Mouse (Mus musculus): Measurements from ENCODE around the gene Src. TPM values are rescaled to one million over a fixed set of nuclear protein-coding genes. Genes with fewer than 3 reads are reported as not detected.

The Src gene
- total RNA-seq, 2 experiments from 2014 or later, result 135 to 137 TPM

DNA sequence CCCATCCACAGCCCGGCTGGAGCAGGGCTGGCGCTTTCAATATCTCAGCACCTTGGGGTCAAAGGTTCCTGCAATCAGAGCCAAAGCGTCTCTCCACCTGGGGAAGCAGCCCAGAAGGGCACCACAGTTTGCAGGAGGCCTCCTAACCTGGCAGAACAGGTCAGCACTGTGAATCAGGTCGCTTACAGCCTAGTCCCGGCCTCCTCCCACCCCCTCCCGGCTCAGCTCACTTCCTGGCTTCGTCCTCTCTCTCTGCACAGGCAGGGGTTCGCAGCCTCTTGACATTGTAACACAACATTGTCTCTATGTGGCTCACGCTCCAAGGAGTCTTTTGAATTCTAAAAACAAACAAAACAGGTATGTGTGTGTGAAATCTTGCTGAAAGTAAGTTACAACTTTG is 15.8 kb downstream of the Src start:
- no peak for DNase-seq (ENCODE audit: low spot score in 2 of 2)

DNA sequence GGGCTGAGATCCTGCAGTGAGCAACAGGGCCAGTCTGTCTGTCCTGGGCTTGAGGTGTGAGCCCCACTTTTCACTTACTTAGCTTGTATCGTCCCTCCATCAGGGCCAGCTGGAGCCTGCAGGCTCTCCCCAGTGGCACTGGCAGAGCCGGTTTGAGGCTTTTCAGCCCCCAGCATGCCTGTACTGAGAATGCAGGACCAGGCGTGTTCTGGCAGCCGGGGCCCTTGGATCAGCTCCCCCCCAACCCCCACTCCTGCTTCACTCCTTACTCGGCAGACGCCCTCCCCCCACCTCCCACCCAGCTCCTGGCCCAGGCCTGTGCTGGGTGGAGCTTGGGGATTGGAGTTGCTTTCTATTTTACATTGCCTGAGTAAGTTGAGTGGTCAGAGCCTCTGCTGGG is 16.3 kb downstream of the Src start:
- peak; percentile 54 to 59 for DNase-seq (ENCODE audit: low spot score in 2 of 2)

GRCm38 (mm10) chr2:157436496-157436895 is 18.3 kb downstream of the Src start:
- peak; percentile 59 to 84 for DNase-seq (ENCODE audit: low spot score in 2 of 2)

DNA sequence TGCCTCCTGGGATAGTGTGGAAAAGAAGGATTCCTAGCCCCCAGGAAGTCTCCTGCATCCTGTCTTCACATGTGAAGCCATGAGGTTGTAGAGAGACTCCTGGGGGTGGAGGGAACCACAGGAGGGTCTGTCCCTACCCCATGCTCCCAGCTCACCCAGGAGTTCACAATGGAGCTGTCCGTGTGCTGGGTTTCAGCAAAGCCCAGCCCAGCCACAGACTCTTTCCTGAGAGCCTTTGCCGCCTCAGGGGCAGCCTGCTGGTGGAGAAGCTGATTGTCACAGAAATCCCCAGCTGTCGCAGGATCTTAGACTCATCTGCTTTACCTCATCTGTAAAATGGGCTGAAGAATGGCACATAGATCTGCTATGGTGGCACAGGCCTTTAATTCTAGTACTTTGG is 18.9 kb downstream of the Src start:
- DNase-seq (ENCODE audit: low spot score in 2 of 2), result no peak

DNA sequence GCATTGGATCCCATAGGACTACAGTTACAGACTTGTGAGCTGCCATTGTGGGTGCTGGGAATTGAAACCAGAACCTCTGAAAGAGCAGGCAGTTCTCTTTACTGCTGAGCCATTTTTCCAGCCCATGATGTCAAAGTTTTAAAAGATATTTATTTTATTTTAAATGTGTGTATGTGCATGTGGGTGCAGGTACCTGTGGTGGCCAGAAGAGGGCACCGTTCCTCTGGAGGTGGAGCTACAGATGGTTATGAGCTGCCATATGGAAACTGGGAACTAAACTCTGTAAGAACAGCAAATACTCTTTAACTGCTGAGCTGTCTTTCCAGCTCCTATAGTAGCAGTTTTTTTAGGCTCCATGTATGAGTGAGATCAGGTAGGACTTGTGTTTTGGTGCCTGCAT is 23.1 kb downstream of the Src start:
- DNase-seq (ENCODE audit: low spot score in 2 of 2), result no peak

DNA sequence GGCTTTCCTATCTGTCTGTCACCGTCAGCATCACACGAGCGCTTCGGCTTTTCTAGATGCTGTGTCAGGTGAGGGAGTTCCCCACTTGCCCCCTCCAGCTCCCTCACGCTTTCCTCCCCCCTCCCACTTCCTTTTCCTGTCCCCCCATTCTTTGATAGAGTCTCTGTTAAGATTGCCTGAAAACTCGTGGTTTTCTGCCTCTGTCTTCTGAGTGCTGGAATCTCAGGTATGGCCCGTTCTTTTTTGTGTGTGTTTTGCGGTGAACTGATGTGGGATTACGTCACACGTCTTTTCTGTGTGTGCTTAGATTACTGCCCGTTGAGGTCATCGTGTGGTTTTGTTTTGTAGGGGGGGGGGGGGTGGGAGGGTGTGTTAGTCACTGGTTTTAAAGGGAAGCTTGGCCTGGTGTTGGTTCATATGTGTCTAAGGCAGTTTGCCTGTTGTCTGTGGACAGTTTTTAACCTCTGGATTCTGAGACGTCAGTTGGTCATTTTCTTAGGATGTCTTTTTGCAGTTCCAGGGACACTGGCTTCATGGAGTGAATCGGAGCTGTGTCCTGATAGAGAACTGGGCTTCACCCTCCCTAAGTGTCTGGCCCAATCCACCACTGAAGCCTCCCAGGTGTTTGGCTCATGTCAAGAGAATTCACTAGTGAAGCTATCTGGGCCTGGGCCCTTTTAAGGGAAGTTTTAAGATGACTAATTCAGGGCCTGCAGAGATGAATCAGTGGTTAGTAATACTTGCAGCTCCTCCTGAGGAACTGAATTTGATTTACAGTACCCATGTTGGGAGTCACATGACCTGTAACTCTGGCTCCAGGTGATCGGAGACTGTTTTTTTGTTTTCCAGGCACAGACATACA is 29.3 kb downstream of the Src start:
- DNase-seq (ENCODE audit: low spot score in 2 of 2), result no peak

DNA sequence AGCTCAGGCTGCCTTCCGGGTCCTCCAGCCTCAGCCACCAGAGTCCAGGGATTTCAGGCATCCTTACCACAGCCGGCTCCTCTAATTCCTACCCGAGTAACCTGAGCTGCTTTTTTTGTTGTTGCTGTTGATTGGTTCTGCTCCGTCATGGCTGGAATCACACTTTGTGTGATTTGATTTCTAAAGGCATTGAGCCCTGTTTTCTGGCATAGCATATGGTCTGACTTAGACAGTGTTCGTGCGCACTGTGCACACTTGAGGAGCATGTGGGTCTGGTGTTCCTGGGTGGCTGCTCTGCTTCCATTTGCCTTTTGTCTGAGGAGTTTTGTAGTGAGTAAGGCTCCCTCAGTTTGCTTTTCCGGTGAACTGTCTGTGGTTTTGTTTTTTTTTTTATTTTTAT is 30.1 kb downstream of the Src start:
- DNase-seq (ENCODE audit: low spot score in 2 of 2), result no peak

GRCm38 (mm10) chr2:157450905-157451304 is 32.7 kb downstream of the Src start:
- DNase-seq (ENCODE audit: low spot score in 2 of 2), result no peak

DNA sequence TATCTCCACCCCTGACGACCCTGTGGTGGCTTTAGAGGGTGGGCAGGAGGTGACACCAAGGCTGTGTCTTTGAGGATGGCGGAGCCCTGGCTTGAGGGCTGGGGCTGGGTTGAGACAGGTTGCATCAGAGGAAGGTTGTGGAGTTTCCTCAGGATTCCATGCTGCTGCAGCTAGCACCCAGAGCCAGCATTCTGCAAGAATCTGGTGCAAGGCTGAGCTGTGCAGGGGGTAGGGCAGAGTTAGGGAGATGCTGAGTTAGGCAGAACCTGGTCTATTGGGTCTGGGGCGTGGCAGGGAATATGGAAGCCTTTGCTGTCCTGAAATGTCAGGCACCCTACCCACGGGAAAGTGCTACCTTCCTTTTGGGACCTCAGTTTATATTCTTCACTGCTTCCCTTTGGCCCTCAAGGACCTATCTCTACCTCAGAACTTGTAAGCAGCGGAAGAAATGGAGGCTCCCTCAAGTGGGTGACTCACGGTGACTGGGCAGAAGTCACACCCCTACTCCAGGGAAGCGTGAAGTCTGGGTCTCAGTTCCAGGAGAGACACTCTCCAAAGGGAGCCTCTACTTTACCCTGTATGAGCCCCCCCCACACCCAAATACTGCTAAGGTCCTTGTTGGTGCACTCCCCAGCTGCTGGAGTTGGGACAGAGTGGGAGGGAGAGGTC is 33.3 kb downstream of the Src start:
- no peak for DNase-seq (ENCODE audit: low spot score in 2 of 2)

DNA sequence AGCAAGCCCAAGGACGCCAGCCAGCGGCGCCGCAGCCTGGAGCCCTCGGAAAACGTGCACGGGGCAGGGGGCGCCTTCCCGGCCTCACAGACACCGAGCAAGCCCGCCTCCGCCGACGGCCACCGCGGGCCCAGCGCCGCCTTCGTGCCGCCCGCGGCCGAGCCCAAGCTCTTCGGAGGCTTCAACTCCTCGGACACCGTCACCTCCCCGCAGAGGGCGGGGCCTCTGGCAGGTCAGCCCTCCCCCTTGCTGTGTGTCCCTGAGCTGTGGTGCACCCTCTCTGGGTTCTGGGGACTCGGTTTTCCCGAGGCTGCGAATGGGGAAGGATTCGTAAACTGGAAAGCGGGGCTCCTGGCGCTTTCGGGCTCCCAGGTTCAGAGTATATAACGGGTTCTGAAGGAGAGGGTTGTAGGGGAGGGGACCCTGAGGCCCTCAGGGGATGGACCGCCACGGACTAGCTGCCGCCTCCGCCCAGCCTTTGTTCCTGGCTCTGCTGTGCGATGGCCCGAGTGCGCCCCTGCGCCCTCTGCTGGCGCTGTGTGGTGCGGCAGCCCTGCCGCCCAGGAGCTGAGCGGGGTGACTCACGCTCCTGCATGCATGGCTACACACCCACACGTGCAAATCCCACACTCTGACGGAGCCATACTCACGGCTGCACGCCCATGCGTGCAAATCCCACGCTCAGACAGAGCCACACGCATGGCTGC is 39.0 kb downstream of the Src start:
- peak; percentile 96 to 97 for DNase-seq (ENCODE audit: low spot score in 2 of 2)

GRCm38 (mm10) chr2:157458472-157458871 is 40.2 kb downstream of the Src start:
- DNase-seq (ENCODE audit: low spot score in 2 of 2), result peak; percentile 71 to 83

GRCm38 (mm10) chr2:157459736-157460135 is 41.5 kb downstream of the Src start:
- DNase-seq (ENCODE audit: low spot score in 2 of 2), result no peak

DNA sequence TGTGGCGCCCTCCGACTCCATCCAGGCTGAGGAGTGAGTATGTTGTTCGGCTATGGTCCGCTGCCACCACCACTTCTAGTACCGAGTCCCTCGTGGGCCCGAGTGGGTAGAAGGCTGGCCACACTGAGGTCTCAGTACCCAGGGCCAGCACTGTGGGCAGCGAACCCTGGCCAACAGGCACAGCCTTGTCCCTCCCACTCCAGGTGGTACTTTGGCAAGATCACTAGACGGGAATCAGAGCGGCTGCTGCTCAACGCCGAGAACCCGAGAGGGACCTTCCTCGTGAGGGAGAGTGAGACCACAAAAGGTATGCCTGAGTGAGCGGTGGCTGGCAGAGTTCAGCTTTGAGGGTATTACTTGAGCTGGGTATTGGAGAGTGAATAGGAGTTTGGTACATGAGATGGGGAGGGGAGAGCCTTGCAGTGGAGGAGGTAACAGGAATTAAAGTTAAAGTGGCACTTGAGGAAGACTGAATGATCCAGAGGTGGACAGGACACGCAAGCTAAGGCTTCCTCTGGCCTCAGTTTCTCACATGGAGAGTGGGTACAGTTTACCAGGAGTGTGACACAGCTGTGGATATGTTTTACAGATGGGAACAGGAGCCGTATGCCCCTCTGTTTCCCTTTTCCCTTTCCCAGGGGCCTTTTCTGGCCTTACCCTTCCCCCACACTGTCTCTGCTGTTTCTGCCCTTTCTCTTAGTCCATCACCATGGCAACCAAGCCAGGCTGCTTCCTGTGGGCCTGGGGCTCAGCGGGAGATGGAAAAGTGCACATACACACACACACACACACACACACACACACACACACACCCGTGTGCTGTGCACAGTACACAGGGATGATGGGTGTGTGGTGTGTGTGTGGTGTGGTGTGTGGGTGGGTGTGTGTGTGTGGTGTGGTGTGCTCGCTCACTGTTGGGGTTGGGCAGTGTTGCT is 44.8 kb downstream of the Src start:
- DNase-seq (ENCODE audit: low spot score in 2 of 2), result no peak

DNA sequence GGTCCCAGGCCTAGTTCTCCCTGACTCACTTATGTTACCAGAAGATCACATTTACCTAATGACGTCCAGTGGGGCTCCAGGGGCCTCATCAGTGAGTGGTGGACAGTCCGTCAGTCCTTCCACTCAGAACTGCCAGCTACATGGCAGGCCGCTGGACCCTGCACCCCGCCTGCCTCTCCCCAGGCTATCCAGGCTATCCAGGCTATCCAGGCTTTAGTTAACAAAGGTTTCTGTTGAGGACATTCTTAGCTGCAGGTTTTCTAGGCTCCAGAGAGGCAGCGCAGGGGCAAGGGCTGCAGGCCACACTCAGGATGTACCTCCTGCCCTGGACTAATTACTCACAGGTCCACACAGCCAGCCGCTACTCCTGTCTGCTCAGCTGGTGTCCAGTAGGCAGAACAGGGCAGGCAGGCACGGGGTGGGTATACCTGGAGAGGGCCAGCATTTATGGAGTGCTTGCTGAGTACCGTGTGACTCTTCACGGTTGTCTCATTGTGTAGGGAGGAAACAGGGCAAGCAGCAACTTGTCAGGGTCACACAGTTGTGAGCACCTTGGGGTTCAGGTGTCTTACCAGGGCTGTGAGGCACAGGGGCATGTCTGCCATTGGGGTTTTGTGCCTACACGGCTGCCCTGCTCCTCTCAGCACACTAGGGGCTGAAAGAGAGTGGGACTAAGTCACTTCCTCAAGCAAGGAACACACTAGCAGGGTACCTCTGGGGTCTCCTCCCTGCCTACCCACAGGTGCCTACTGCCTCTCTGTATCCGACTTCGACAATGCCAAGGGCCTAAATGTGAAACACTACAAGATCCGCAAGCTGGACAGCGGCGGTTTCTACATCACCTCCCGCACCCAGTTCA is 45.9 kb downstream of the Src start:
- no peak for DNase-seq (ENCODE audit: low spot score in 2 of 2)

- DNase-seq (ENCODE audit: low spot score in 2 of 2), result no peak
Measured at GRCm38 (mm10) chr2:157464746-157465126, 46.5 kb downstream of the Src start.

- no peak for DNase-seq (ENCODE audit: low spot score in 2 of 2)
Measured at GRCm38 (mm10) chr2:157466836-157467235, 48.6 kb downstream of the Src start.

GRCm38 (mm10) chr2:157468130-157468796 is 50.0 kb downstream of the Src start:
- no peak for DNase-seq (ENCODE audit: low spot score in 2 of 2)

DNA sequence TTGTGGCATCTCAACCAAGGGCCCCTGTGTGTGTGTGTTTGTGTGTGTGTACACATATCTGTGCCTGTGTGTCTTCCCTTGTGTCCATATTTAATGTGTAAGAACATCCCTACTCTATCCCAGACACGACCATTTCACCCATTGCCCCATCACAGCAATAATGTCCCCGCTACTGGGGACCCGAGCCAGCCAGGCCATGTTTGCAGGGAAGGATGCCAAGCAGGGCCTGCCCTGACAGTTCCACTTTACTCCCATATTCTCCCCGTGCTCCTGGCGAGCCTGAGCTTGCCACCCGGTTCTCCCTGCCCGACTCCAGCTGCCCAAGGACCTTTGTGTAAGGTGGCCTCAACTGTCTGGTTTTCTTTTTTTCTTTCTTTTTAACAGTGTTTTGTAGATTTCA is 53.0 kb downstream of the Src start:
- DNase-seq (ENCODE audit: low spot score in 2 of 2), result no peak

- DNase-seq (ENCODE audit: low spot score in 2 of 2), result no peak
Measured at GRCm38 (mm10) chr2:157471737-157472136, 53.5 kb downstream of the Src start.

Measured in left cerebral cortex, adult 18-20 months (tissue).